Mouse (Mus musculus): ENCODE measurements around the gene Syndig1l.

- TF ChIP-seq HCFC1 (IDR thresholded peaks at IDR 0.05; ENCODE audit: borderline replicate concordance, insufficient read depth, low read length) (no peak), ZNF384 (IDR thresholded peaks at IDR 0.05; ENCODE audit: low read depth, low read length) (no peak), CHD2 (IDR thresholded peaks at IDR 0.05; ENCODE audit: low read depth, low read length) (no peak)
Measured at GRCm38 (mm10) chr12:84691347-84691746, 7.3 kb downstream of the Syndig1l start.

All from ES-E14 (cell line).